Mouse (Mus musculus) 3134 (cell line): ENCODE results near the gene Sept1.

ENCODE experiments used
- DNase-seq: peaks from one replicate; pipeline ENCODE4 v3.0.0-alpha.2; 2011; ENCODE audit warnings: low spot score; ENCODE audit not compliant: insufficient read length; ENCODE audit errors: extremely low read depth

Gene Sept1

DNA sequence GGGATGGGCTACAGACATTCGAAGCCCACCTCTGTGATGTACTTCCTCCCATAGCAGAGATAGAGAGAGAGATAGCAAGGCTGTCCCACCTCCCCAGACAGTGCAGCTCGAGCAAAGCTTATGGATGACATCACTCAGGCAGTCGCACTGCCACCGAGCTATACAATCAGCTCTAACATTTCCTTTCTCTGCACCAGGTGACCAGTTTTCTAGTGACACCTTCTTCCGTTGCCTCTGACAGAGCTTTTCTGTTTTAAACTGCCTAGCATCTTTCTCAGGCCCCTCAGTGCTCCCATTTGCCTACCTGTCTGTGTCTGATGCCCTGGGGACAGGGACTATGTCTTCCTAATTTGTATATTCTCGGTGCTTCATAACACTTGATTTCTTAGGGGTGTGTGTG, 12.5 kb downstream of the Sept1 start:
- DNase-seq, result no peak

DNA sequence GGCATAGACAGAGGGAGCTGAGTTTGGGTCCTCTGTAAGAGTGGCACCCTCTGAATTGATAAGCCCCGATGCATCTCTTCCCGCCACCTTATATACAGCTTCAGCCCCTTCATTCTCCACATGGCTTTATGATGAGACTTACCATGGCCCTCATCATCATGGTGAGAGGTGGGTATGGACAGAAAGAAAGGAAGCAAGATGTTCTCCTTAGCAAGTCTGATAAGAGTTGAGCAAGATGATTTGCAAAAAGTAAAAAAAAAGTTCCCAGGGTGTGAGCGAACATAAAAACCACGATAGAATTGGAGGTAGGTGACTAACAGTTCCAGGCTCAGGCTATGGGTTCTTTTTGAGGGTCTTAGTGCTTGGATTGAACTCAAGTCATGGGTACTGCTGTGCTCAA, 14.3 kb downstream of the Sept1 start:
- DNase-seq, result no peak

DNA sequence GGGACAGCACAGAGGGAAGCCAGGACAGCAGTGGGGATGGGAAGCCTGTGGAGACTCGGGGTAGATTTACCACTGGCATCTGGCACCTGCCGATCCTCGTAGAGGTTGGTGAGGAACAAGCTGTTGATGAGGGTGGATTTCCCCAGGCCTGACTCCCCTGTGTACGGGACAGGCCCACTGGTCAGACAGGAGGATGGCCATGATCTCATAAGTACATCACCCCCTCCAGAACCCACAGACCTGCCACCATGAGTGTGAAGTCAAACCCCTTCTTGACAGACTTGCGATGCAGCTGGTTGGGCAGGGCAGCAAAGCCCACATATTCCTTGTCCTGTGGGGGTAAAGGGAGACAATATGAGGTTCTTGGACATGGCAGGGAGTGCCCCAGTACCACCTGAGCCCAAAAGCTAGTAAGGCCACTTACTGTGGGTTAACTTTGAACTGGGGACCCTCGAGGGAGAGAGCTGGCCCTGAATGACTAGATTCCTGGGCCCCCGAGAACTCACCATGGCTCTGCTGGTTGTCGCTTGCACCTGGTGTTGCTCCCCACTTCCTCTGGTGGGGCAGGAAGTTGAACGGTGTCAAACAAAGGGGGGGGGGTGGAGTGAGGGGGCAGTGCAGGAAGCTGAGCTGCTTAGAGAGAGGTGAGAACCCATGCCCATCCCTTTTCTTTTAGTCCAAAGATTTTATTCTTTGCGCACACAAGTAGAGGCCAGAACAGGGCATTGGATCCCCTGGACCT, 14.9 kb downstream of the Sept1 start:
- DNase-seq, result no peak

DNA sequence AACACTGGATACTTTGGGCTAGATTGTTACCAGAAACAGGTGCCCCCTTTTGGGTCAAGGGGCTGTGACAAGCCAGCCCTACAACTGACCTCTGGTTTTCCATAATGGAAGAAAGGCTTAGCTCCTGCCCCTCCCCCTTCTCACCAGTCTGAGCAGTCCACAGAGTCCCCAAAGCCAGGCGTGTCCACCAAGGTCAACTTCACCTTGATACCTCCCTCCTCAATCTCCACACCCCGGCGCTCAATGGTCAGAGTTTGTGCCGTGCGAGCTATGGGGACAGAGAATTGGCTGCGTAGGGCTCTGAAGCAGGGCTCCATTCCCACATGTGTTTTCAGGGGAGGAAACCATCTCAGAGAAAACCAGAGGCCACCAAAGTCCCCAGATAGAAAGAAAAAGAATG, 15.5 kb downstream of the Sept1 start:
- DNase-seq, result no peak

DNA sequence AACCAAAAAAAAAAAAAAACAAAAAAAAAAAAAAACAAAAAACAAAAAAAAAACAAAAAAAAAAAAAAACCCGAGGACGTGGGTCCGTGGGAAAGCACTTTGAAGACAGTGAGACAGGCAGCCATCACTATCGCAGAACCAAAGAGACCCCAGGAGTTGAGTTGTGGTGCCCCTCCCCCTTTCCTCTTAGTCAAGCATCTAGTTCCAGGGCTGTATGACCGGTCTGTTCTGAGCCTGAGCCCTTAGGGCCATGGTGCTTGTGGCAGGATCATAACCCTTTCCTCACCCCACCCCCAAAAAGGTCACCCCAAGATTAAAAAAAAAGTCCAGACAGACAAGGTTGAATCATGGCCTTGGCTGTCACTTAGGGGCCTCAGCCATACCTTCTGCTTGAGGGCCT, 16.6 kb downstream of the Sept1 start:
- no peak for DNase-seq

DNA sequence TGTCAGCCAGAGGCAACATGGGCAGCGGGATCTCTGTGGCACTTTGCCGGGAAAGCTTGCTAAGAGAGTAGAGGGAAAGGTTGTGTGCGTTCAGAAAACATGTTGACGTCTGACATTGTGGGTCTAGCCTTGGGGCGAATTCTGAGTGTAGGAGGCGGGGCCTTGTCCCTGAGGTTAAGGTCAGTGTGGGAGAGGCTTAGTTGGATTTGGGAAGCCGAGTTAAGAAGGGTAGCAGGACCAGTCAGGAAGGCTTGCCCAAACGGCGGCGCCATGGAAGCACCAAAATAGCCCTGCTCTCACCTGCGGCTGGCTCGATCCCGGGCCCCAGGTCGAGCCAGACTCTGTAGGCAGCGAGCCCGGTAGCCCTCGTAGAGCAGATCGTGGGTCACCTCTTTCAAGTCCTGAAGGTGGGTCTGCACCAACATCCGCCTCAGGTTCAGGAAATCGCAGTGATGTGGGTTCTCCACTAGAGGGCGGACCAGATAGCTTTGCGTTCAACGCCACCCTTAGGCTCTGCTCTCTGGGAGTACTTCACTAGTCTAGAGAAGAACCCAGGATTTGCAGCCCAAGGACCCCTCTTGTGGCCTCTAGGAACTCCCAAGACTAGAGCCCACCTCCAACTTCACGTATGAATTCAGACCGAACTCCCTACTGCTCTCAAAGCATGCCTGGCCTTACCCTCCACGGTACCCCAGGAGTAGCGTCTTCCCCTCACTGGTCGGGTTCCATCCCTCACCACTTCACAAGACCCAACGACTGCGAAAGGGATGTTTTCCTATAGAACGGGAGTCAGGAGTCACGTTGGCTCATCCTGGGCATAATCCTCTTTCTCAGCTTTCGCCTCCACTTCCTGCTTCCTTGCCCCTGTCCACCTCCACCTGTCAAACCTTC, 17.7 kb downstream of the Sept1 start:
- peak; percentile 54 for DNase-seq

DNA sequence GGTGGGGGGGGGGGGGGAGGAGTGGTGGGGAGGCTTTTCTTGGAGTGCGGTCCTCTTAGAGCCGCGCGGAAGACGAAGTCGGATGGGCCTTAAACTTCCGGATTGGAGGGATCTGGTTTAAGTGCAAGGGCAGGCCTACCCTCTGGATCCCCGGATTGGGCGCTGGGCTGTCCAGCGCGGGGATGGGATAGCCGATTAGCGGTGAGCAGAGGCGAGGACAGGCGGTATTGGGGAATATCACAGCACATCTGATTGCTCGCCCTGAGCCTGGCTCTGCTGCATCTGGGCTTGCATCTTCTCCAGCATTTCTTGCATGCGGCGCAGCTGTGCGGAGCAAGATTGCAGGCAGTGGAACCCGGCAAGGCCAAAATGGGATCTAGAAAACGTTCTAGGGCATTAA, 18.4 kb downstream of the Sept1 start:
- no peak for DNase-seq

DNA sequence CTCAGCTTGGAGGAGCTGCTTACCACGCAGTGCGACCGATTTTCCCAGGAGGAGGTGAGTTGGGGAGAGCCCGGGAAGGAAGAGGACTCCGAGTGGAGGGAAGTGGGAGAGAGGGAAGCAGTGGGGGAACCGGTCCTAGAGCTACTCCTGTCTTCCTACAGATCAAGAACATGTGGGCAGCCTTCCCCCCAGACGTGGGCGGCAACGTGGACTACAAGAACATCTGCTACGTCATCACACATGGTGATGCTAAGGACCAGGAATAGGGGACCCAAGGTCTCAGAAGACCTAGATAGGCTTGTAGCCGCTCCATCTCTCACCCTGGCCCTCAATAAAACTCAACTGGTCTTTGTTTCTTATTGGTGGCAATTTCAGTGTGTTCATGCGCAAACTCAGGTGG, 19.0 kb downstream of the Sept1 start:
- no peak for DNase-seq

DNA sequence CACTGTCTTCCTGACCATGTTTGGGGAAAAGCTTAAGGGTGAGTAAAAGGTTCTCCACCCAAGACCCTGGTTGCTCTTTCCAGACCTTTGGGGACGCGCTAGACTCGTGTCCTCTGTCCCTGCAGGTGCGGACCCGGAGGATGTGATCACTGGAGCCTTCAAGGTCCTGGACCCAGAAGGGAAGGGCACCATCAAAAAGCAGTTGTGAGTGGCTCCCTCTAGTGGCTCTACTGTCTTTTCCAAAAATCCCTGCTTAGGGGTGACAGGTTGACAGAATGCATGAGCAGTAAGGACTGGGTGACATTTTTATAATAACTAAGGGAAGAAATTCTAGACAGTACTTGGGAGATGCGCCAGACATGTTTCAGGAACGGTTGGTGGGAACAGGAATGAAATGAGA, 19.4 kb downstream of the Sept1 start:
- no peak for DNase-seq

DNA sequence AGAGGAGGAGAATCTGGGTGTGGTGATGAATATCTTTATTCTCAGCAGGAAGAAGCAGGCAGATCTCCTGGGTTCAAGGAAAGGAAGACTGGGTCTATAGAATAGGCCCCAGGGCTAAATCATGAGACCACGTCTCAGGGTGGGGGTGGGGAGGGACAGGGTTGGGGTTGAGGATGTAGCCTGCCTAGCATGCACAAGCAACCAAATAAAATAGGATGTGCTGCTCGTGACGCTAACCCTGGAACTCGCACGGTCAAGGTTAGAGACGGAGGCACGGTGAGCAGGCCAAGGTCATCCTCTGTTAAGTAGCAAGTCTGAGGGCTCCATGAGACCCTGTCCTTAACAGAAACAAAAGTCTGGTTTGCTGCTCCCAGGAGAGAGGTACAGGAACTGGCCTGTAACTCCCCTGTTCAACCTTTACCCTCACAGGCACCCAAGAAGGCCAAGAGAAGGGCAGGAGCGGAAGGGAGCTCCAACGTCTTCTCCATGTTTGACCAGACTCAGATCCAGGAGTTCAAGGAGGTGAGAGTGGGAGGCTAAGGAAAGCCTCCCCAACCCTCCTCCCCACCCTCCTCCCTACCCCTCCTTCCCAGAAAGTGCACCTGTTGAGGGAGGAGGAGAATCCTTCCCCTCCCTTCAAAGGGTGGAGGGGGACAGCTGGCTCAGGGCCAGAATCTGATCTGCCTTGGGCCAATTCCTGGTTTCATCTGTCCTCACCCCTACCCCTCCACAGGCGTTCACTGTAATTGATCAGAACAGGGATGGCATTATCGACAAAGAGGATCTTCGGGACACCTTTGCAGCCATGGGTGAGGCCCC, 20.3 kb downstream of the Sept1 start:
- no peak for DNase-seq

DNA sequence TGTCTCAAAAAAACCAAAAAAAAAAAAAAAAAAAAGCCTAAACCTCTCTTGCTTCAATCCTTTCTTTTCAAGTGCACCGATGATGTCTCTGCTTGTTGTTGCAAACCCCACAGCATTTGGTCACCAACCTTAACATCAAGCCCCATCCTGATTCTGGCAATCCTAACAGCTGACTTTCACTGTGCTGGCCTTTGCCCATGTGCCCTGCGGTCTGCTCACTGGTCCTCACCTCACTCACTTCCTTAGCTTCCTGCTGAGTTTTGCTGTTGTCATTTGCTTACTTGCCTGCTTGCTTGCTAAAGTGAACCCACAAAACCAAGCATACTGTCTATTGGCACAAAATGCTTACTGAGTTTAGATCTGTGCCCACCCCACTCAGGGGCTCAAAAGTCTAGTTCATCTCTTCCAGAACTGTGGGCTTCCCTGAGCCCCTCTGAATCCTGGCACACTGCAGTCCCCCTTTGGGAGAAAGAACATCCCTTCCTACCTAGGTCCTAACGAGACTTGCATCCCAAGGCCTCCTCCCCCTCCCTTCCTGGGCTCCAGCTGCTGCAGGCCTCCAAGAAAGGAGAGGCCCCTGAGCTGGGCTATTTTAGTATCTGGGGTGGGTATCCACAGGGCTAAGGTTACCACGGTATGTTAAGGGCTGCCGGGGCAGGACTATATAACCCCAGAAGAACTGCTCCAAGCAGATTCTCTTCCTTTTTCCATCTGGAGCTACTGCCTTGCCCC, 21.8 kb downstream of the Sept1 start:
- no peak for DNase-seq

DNA sequence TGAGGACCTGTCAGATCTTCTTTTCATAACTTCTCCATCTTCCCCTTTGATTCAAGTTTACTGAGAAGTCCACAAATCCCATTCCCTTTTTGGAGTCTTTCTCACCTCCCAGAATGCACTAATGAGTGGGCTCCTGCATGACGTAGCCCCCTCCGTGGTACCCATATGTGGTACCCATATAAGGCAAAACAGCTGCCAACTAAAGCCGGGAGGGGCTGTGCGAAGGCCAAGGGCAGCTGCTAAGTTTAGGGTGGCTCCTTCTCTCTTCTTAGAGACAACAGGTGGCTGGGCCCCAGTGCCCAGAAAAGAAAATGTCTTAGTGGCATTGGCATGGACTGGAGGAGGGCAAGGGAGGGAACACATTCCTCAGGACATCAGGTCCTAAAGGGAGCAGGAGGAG, 22.7 kb downstream of the Sept1 start:
- DNase-seq, result no peak

DNA sequence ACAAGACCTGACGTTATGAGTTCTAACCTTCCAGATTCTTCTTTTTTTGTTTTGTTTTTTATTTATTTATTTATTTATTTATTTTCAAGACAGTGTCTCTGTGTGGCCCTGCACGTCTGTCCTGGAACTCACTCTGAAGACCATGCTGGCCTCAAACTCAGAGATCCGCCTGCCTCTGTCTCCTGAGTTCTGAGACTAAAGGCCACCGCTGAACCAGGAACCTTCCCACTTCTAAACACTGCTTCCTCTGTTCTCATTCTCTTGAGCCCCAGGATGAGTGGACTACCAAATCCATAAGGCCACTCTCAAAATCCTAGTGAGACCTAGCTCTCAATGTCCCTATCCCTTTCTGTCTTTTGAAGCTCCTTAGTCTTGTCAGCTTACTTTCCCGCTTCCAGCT, 23.1 kb downstream of the Sept1 start:
- DNase-seq, result no peak

DNA sequence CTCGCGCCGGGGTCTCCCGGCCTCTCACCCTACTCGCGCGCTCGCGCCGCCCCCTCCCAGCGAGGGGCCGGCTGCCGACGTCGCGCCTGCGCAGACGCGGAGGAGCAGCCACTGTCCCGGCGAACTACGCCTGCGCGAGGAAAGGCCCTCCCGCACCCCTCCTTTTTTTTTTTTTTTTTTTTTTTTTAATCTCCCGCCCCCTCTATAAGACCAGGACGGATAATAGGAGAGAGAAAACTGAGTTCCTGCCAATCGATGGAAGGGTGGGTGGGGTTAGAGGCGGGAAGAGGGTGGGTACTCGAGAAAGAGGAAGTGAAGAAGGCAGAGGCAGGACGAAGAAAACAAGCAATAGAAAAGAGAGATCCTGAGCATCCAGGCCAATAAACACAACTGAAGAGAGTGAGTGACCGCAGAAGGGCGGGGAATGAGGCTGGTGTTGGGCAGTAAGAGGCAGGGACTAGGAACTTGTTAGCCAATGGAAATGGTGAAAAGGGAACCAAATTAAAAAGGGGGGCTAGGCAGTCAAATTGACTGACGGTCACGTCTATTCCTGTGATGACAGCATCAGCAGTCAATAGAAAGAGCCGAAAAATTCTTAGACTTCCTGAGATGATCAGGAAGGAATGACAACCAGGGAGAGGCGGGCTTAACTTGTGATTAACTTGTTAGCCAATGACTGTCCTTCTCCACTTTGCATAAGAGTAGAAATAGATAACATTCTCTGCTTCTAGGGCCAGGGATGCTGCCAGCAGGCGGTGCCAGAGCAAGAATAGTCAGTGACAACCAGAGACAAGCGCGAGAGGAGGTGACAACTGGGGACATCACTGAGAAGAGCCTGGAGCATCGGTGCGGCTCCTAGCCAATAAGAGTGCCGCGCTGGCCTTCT, 24.1 kb downstream of the Sept1 start, which contains the start of gene Mylpf:
TSS of gene Mylpf (plus strand) at position 338 of the 886 bp plus-strand sequence.
- peak; percentile 94 for DNase-seq

DNA sequence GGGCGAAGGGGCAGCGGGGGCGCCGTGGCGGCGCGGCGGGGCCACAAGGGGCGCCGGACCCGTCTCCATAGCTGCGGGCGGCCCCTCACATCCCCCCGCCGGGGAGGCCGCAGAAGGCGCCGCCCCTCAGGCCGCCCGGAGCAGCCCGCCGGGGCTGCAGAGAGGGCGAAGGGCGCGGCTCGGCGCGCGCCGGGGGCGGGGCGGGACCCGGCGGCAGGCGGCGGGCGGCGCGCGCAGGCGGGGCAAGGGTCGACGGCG, 24.7 kb downstream of the Sept1 start, which contains the start of gene Tbc1d10b:
TSS of gene Tbc1d10b (minus strand) at position 174 of the 258 bp plus-strand sequence.
- DNase-seq, result no peak

DNA sequence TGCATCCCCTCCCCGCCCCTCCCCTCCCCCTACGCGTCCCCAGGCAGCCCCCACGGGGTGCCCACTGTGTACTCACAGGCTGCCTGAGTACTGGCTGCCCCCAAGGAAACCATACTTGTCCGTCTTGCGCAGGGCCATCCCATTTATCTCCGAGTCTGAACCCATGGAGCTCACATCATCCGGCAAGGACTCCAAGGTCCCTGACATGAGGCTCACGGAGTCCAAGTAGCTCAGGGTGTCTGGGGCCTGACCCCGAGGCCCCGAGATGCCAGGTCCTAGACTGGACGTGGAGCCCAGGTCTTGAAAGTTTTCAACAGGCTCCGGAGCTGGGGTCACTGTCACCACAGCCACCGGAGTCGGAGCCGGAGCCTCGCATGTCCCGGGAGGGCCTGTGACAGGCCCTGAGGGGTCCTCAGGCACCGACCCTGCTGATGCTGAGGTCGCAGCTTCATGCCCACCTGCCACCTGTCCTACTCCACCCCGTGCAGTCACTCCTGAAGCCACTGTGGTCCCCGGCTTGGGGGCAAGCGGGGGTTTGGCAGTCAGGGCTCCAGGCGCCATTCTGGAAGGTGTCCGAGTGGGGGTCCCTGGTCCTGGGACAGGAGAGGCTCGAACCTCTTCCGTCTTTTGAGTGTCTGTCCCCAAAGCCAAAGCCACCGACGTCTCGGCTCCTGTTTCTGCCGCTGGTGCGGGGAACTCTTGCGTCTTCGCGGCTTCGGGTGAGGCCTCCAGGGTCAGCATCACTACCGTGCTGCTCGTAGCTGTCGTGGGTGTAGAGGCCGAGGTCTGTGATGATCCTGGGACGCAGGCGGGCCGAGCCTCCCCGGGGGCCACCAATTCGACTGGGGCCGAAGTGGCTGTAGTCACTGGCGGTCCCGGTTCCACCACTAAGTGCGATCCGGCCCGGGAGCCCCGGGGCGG, 25.3 kb downstream of the Sept1 start:
- DNase-seq, result peak; percentile 50

DNA sequence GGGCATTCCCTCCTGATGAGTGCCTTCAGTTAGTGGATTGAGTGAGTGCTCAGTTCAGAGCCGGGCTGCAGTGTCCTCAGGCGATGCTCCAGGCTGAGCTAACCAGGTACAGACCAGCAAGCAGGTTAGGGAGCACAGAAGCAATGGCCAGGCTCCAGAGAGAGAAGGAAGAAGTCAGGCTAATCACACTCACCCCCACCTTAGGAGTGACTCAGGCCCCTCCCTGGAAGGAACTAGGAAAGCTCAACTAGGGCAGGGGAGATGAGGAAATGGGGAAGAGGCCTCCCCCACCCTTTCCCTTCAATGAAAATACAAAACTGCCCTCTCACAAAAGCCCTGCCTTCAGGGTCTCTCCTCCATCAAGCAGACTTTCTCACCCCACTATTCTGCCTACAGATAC, 26.3 kb downstream of the Sept1 start:
- no peak for DNase-seq

DNA sequence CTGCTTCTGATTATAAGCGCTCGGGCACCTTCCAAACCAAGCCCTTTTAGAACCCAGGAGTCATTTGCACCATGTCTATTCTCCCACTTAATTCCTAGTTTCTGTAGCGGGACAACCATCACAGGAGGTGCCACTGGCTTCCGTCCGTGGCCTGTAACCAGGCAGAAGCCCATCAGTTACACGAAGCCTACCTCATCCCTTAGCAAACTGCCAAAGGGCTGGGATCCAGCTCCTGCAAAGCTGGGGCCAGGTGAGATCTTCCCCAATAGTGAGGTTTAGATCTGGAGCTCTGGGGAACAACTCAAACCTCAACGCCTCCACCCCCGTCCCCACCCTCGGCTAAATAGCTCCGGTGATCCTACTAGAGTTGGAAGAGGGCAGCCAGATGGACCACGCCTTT, 36.4 kb downstream of the Sept1 start:
- DNase-seq, result no peak
